Mouse (Mus musculus): ENCODE results near the gene Cd200r1. TPM values are rescaled to one million over a fixed set of nuclear protein-coding genes. Genes with fewer than 3 reads are reported as not detected.
"Not testable (repeated sequence)": the region's sequence is repeated elsewhere in the genome, so short reads cannot be mapped to it uniquely, and the experiment has no call there.

The Cd200r1 gene
- total and polyA plus RNA-seq, 3 experiments, result 1.4 to 1.6 TPM; not detected in 1

DNA sequence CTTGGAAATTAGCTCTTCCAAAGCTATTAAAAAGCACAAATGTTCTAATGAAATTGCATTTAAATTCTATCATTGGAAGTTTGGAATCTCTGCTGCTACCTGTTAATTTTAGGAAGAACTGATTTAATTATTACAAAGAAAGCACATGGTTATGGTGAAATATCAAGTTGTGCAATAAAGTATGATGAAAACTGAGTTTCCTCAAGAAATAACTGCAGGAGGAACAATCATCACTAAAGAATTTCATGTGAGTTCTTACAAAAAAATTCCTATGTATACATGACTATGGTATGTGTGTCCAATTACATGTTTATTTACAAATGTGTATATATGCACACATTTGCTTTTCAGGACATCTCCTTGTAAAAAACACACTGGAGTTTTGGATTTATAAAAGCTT is 28.9 kb downstream of the Cd200r1 start:
- H3K9me3 ChIP-seq (replicated peaks; ENCODE audit: insufficient read depth, low read length), result no peaks in the 10 kb centered on the region
- H3K4me1 ChIP-seq (ENCODE audit: control insufficient read depth in 1 of 2, insufficient read depth in 2 of 2, low read length in 2 of 2), result no peaks in the 10 kb centered on the region
- TF ChIP-seq TAL1 (IDR thresholded peaks at IDR 0.05; ENCODE audit: low read length), result no peak
- no peak for TF ChIP-seq ZMIZ1 (IDR thresholded peaks at IDR 0.05; ENCODE audit: low read depth, low read length)
- TF ChIP-seq CHD1 (IDR thresholded peaks at IDR 0.05; ENCODE audit: low read depth, low read length), result no peak
- no peak for TF ChIP-seq MYC (IDR thresholded peaks at IDR 0.05; ENCODE audit: low read depth, low read length)
- TF ChIP-seq EP300 (IDR thresholded peaks at IDR 0.05; ENCODE audit: low read depth in 1 of 2, low read length in 2 of 2), result no peak
- no peak for TF ChIP-seq JUND (IDR thresholded peaks at IDR 0.05; ENCODE audit: low read depth, low read length)
- TF ChIP-seq SMC3 (IDR thresholded peaks at IDR 0.05; ENCODE audit: low read depth, low read length), result no peak
- no peak for TF ChIP-seq MXI1 (IDR thresholded peaks at IDR 0.05; ENCODE audit: low read depth, low read length)
- no peak for TF ChIP-seq CHD2 (IDR thresholded peaks at IDR 0.05; ENCODE audit: low read length)
- TF ChIP-seq POLR2AphosphoS5 (IDR thresholded peaks at IDR 0.05; ENCODE audit: borderline replicate concordance, low read depth, low read length), result no peak
- TF ChIP-seq HCFC1 (IDR thresholded peaks at IDR 0.05; ENCODE audit: low read depth, low read length), result no peak
- TF ChIP-seq RAD21 (IDR thresholded peaks at IDR 0.05; ENCODE audit: low read depth, low read length), result no peak
- TF ChIP-seq MAFK (IDR thresholded peaks at IDR 0.05; ENCODE audit: borderline replicate concordance, low read depth, low read length), result no peak
- TF ChIP-seq ZKSCAN1 (IDR thresholded peaks at IDR 0.05; ENCODE audit: low read depth, low read length), result no peak
- TF ChIP-seq TBP (IDR thresholded peaks at IDR 0.05; ENCODE audit: low read depth, low read length), result no peak
- TF ChIP-seq USF1 (IDR thresholded peaks at IDR 0.05; ENCODE audit: low read depth, low read length), result no peak
- no peak overlapping the region for H3K27ac ChIP-seq (ENCODE audit: control insufficient read depth, low read depth, low read length)
- no peaks in the 10 kb centered on the region for H3K79me2 ChIP-seq (ENCODE audit: control insufficient read depth, insufficient read depth, low read length, poor library complexity)
- DNase-seq (ENCODE audit: low read depth, low spot score), result no peak
- H3K36me3 ChIP-seq (ENCODE audit: control insufficient read depth in 1 of 2, insufficient read depth in 2 of 2, low read length in 2 of 2), result no peaks in the 10 kb centered on the region
- H3K4me3 ChIP-seq (ENCODE audit: control insufficient read depth in 1 of 2, insufficient read depth in 1 of 2, low read depth in 2 of 2, low read length in 2 of 2), result no peak overlapping the region
- no peaks in the 10 kb centered on the region for H3K27me3 ChIP-seq (ENCODE audit: control insufficient read depth in 1 of 2, insufficient read depth in 2 of 2, low read length in 2 of 2)
- H3K9ac ChIP-seq (ENCODE audit: control insufficient read depth, low read depth, low read length, poor library complexity, severe bottlenecking), result no peak overlapping the region

GRCm38 (mm10) chr16:44805976-44806375 is 40.4 kb downstream of the Cd200r1 start:
- no peak overlapping the region for H3K9ac ChIP-seq (ENCODE audit: control insufficient read depth, low read depth, low read length, poor library complexity, severe bottlenecking)
- H3K27me3 ChIP-seq (ENCODE audit: control insufficient read depth in 1 of 2, insufficient read depth in 2 of 2, low read length in 2 of 2), result no peaks in the 10 kb centered on the region
- TF ChIP-seq MAX (IDR thresholded peaks at IDR 0.05; ENCODE audit: low read length) (no peak), MYB (IDR thresholded peaks at IDR 0.05; ENCODE audit: low read depth, low read length) (no peak), CHD2 (IDR thresholded peaks at IDR 0.05; ENCODE audit: low read length) (no peak), BHLHE40 (IDR thresholded peaks at IDR 0.05; ENCODE audit: borderline replicate concordance, low read depth, low read length) (no peak), ELF1 (IDR thresholded peaks at IDR 0.05; ENCODE audit: low read depth, low read length) (no peak), UBTF (IDR thresholded peaks at IDR 0.05; ENCODE audit: borderline replicate concordance, insufficient read depth, low read depth, low read length) (no peak), POLR2AphosphoS2 (IDR thresholded peaks at IDR 0.05; ENCODE audit: low read length) (no peak), NELFE (IDR thresholded peaks at IDR 0.05; ENCODE audit: low read depth, low read length) (no peak)

GRCm38 (mm10) chr16:44810223-44810622 is 44.7 kb downstream of the Cd200r1 start:
- H3K36me3 ChIP-seq (ENCODE audit: control insufficient read depth in 1 of 2, insufficient read depth in 2 of 2, low read length in 2 of 2), result peaks cover 0 to 11% of the 10 kb centered on the region in 2 experiments; a peak in 2 of 4 replicates
- not testable (repeated sequence) for H3K27me3 ChIP-seq (ENCODE audit: control insufficient read depth in 1 of 2, insufficient read depth in 2 of 2, low read length in 2 of 2); H3K27ac ChIP-seq (ENCODE audit: control insufficient read depth, low read depth, low read length); H3K4me3 ChIP-seq (ENCODE audit: control insufficient read depth in 1 of 2, insufficient read depth in 1 of 2, low read depth in 2 of 2, low read length in 2 of 2); H3K4me1 ChIP-seq (ENCODE audit: control insufficient read depth in 1 of 2, insufficient read depth in 2 of 2, low read length in 2 of 2); H3K79me2 ChIP-seq (ENCODE audit: control insufficient read depth, insufficient read depth, low read length, poor library complexity); H3K9me3 ChIP-seq (replicated peaks; ENCODE audit: insufficient read depth, low read length); H3K9ac ChIP-seq (ENCODE audit: control insufficient read depth, low read depth, low read length, poor library complexity, severe bottlenecking); DNase-seq (ENCODE audit: low read depth, low spot score)

More at GRCm38 (mm10) chr16:44805976-44806375, 40.4 kb downstream of the Cd200r1 start:
- H3K36me3 ChIP-seq (ENCODE audit: control insufficient read depth in 1 of 2, insufficient read depth in 2 of 2, low read length in 2 of 2), result peaks cover 0 to 6% of the 10 kb centered on the region in 2 experiments; a peak in 2 of 4 replicates
- H3K4me1 ChIP-seq (ENCODE audit: control insufficient read depth in 1 of 2, insufficient read depth in 2 of 2, low read length in 2 of 2), result no peaks in the 10 kb centered on the region; a peak in 1 of 4 replicates
- H3K79me2 ChIP-seq (ENCODE audit: control insufficient read depth, insufficient read depth, low read length, poor library complexity), result no peaks in the 10 kb centered on the region
- H3K9me3 ChIP-seq (replicated peaks; ENCODE audit: insufficient read depth, low read length), result no peaks in the 10 kb centered on the region
- peak; percentile 6 for DNase-seq (ENCODE audit: low read depth, low spot score)
- no peak overlapping the region for H3K4me3 ChIP-seq (ENCODE audit: control insufficient read depth in 1 of 2, insufficient read depth in 1 of 2, low read depth in 2 of 2, low read length in 2 of 2)
- H3K27ac ChIP-seq (ENCODE audit: control insufficient read depth, low read depth, low read length), result no peak overlapping the region
